16 mouse cellular contexts compared by ENCODE assay signal in genomic region chr17:5095741-5096140, GRCm38 (mm10).
"Had no signal": no experiment of that assay in that cellular context is flagged by ENCODE, and none has a peak within 500 bp of the region (broad histone marks: within the 10 kb centered on the region; RNA-seq: fewer than 3 reads in every experiment).

No protein-coding gene starts in this region.

- H3K27me3 ChIP-seq: lung, embryonic 15.5 days; megakaryocyte, embryonic 14.5 days had no signal

- H3K27ac ChIP-seq: left cerebral cortex, adult 2 months; limb, embryonic 10.5 days; lung, embryonic 15.5 days; macrophage had no signal

- H3K4me2 ChIP-seq: lung, embryonic 15.5 days; midbrain, embryonic 11.5 days had no signal

- H3K4me3 ChIP-seq: left cerebral cortex, adult 2 months; limb, embryonic 10.5 days; lung, embryonic 15.5 days; megakaryocyte, embryonic 14.5 days had no signal

- ATAC-seq: hindbrain, embryonic 16.5 days; inflammation-experienced regulatory T-cells, adult 6 months; midbrain, embryonic 16.5 days had no signal

- H3K9ac ChIP-seq: lung, embryonic 15.5 days had no signal

- DNase-seq: kidney, adult 18-20 months; kidney, postnatal 36 days; lung, postnatal 14 days; retina, postnatal 1 day; right cerebral cortex, postnatal 4 days; spleen, adult 18-20 months; thymus, postnatal 4 days had no signal

- H3K36me3 ChIP-seq: lung, embryonic 15.5 days had no signal

- H3K9me3 ChIP-seq: limb, embryonic 10.5 days; lung, embryonic 15.5 days; megakaryocyte, embryonic 14.5 days had no signal
